Mouse (Mus musculus) adipocyte (in vitro differentiated cells): ENCODE results near the gene Appl2.

Source experiments
- DNase-seq: peaks from one replicate; pipeline ENCODE4 v3.0.0-alpha.2; 2016; ENCODE audit warnings: low spot score

The Appl2 gene

DNA sequence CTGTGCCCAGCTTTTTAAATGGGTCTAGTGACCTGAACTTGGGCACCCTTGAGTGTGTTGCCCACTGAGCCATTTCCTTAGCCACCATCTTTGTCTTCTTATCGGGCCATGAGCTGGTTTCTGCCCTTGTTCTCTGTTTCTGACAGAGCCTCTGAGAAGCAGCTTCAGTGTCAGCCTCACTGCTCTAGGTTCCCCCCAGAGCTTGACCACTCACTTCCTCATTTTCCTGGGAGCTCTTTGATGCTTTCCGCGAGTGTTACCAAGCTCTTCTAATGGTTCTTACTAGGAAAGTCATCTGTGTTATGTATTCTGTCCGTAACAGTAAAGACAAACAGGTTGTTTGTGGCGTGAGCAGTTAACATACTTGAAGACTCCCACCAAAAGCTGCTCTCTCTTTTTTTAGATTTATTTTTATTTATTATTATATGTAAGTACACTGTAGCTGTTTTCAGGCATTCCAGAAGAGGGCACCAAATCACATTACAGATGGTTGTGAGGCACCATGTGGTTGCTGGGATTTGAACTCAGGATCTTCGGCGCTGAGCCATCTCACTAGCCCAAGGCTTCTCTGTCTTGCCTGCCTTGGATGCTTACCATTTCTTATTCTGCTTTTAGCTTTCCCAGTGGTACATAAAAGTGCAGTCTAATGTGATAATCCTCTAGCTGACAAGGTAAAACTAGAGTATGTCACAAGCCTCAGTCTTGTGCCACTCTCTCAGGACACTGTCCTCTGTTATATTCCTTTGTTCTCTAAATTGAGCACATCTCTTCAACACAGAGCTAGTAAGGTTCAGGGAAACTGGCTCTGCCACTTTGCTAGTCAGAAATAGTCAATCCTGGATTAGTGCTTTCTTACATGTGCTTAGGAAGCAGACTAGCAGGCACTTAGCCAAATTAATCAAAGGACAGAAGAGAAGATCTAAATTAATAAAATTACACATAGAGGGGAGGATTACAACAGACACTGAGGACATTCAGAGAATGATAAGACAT, 82.8 kb downstream of the Appl2 start:
- no peak for DNase-seq

DNA sequence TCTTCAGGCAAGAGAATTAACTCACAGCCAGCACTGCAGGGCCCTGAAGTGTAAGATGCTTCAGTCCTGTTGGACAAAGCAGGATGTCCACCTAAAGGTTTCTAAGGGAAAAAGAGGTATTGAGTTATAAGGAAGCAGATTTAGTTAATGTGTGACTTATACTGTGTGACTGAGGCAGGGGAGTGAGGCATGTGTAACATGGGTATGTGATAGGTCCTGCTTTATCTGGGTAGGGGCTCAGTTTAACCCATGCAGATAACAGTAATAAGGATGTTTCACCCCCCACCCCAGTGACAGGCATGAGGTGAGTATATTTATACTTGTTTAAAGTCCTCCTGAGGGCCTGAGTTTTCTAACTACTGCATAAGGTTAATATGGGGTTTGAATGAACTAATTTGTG, 85.5 kb downstream of the Appl2 start:
- DNase-seq: no peak
